Mouse (Mus musculus) hindbrain, postnatal 0 days (tissue): ENCODE results near the gene Arid4b. TPM values are rescaled to one million over a fixed set of nuclear protein-coding genes. Genes with fewer than 3 reads are reported as not detected.

ENCODE experiments used
- ATAC-seq: fragments of 200-750 bp; cut with Nextera tagmentation; 2 replicates; pipeline ENCODE4 v1.8.0; 2017; ENCODE audit warnings: mild to moderate bottlenecking, moderate TSS enrichment, moderate library complexity
- DNase-seq: peaks from one replicate; pipeline ENCODE4 v3.0.0-alpha.2; 2015; ENCODE audit warnings: low spot score
- H3K27ac ChIP-seq: fragments of 300-500 bp; sonication (generic); 2 replicates; pipeline ENCODE4 v1.5.1; 2014; ENCODE audit warnings: mild to moderate bottlenecking
- H3K27me3 ChIP-seq: fragments of 300-500 bp; sonication (generic); 2 replicates; pipeline ENCODE4 v1.6.1; 2014; ENCODE audit warnings: low read length, mixed read lengths; ENCODE audit not compliant: insufficient read depth
- H3K36me3 ChIP-seq: fragments of 300-500 bp; sonication (generic); 2 replicates; pipeline ENCODE4 v1.6.1; 2014; ENCODE audit warnings: low read length, mixed read lengths; ENCODE audit not compliant: insufficient read depth
- H3K4me1 ChIP-seq: fragments of 300-500 bp; sonication (generic); 2 replicates; pipeline ENCODE4 v1.6.1; 2014; ENCODE audit warnings: antibody characterized with exemption, low read length, mixed read lengths; ENCODE audit not compliant: insufficient read depth
- H3K4me2 ChIP-seq: fragments of 300-500 bp; sonication (generic); 2 replicates; pipeline ENCODE4 v1.6.1; 2014; ENCODE audit warnings: low read depth, mild to moderate bottlenecking, low read length, moderate library complexity, mixed read lengths
- H3K4me3 ChIP-seq: fragments of 300-500 bp; sonication (generic); 2 replicates; pipeline ENCODE4 v1.5.1; 2014; ENCODE audit warnings: low read length
- H3K9ac ChIP-seq: fragments of 300-500 bp; sonication (generic); replicated peaks from 2 replicates; pipeline ENCODE4 v1.6.1; 2014; ENCODE audit warnings: mild to moderate bottlenecking, low read length, moderate library complexity, mixed read lengths
- H3K9me3 ChIP-seq: fragments of 300-500 bp; sonication (generic); 2 replicates; pipeline ENCODE4 v1.6.1; 2016; ENCODE audit warnings: low read length, mixed read lengths
- CTCF ChIP-seq: IDR thresholded peaks from 2 replicates; pipeline ENCODE4 v1.5.1; 2016; ENCODE audit warnings: antibody characterized with exemption, control low read depth, low read depth
- WGBS: fragments of 180-500 bp; shearing (Covaris S2); extraction: QIAGEN DNeasy Blood & Tissue Kit; methylation state at CpG from one replicate; pipeline ENCODE4 v1.1.7; 2014; 5-methylcytosine and 5-hydroxymethylcytosine counted together
- polyA plus RNA-seq: library from polyadenylated mRNA; unstranded; fragments of >200 nt; fragmentation: Nextera tagmentation; extraction: Ambion mirVana; gene quantifications from 2 replicates; pipeline ENCODE4 v1.2.1, GENCODE M21; 2015
- total RNA-seq: library from RNA; depleted of rRNA; stranded (reverse); fragments of >200 nt; gene quantifications from 2 replicates; pipeline ENCODE4 v1.2.3, GENCODE M21; 2014

Arid4b gene
- total and polyA plus RNA-seq, 2 experiments from 2014 or later = 24.8 to 56.4 TPM

GRCm38 (mm10) chr13:14059582-14059981 is 3.5 kb upstream of the Arid4b start:
- Histone ChIP-seq H3K9me3 (no peaks in the 10 kb centered on the region), H3K4me1 (peaks cover 6% of the 10 kb centered on the region), H3K9ac (no peak overlapping the region), H3K27ac (no peak overlapping the region), H3K36me3 (peaks cover under 1% of the 10 kb centered on the region; the same call in 1 of the 2 replicates), H3K27me3 (no peaks in the 10 kb centered on the region), H3K4me3 (no peak overlapping the region), H3K4me2 (no peak overlapping the region)
- DNase-seq = no peak
- TF ChIP-seq CTCF = no peak
- ATAC-seq = no peak

GRCm38 (mm10) chr13:14062209-14063012 is 621 bp upstream of the Arid4b start:
- no peak for DNase-seq
- peak overlapping the region; percentile 81 for H3K4me2 ChIP-seq
- peak overlapping the region; percentile 95 for H3K27ac ChIP-seq
- H3K4me1 ChIP-seq = peaks cover 9% of the 10 kb centered on the region
- H3K4me3 ChIP-seq = peak overlapping the region; percentile 93
- ATAC-seq = no peak
- no peaks in the 10 kb centered on the region for H3K27me3 ChIP-seq
- H3K9me3 ChIP-seq = no peaks in the 10 kb centered on the region
- 6% methylated on average over 11 of the region's 11 CpGs for WGBS
- TF ChIP-seq CTCF = no peak
- H3K36me3 ChIP-seq = no peaks in the 10 kb centered on the region
- H3K9ac ChIP-seq = peak overlapping the region; percentile 77

DNA sequence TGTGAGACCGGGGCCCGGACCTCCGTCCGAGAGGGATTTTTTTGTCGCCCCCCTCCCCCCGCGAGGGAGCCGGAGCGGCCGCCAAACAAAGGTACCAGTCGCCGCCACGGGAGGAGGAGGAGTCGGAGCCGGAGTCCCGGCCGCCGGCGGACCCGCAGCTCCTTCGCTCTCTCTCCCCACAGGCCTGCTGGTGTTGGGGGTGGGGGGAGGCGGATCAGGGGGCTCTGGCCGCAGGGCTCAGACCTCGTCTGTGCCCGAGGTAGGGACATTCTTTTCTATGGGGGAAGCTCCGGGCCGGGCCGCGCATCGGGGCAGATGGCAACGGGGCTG is 875 bp downstream of the Arid4b start:
- H3K4me2 ChIP-seq = peak overlapping the region; percentile 73
- H3K9ac ChIP-seq = peak overlapping the region; percentile 92
- H3K4me3 ChIP-seq = peak overlapping the region; percentile 93
- 0 out of 2 replicates have a peak, but pooled peaks cover 3% of the 10 kb centered on the region for H3K36me3 ChIP-seq
- H3K4me1 ChIP-seq = peaks cover 9% of the 10 kb centered on the region
- 0% methylated on average over 23 of the region's 31 CpGs for WGBS
- peak overlapping the region; percentile 98 for H3K27ac ChIP-seq
- H3K9me3 ChIP-seq = no peaks in the 10 kb centered on the region
- no peak for TF ChIP-seq CTCF
- ATAC-seq (peak; percentile 39), DNase-seq (no peak)
- H3K27me3 ChIP-seq = no peaks in the 10 kb centered on the region

- peak; percentile 53 for DNase-seq
- peak overlapping the region; percentile 73 for H3K4me2 ChIP-seq
- H3K4me1 ChIP-seq = peaks cover 9% of the 10 kb centered on the region
- 0 out of 2 replicates have a peak, but pooled peaks cover 3% of the 10 kb centered on the region for H3K36me3 ChIP-seq
- ATAC-seq = no peak
- H3K27ac ChIP-seq = peak overlapping the region; percentile 98
- no peaks in the 10 kb centered on the region for H3K9me3 ChIP-seq
- H3K4me3 ChIP-seq = peak overlapping the region; percentile 93
- no peak for TF ChIP-seq CTCF
- H3K9ac ChIP-seq = peak overlapping the region; percentile 92
- under 1% methylated on average over 54 of the region's 65 CpGs for WGBS
- H3K27me3 ChIP-seq = no peaks in the 10 kb centered on the region
Measured at GRCm38 (mm10) chr13:14064341-14065027, 1.5 kb downstream of the Arid4b start.

DNA sequence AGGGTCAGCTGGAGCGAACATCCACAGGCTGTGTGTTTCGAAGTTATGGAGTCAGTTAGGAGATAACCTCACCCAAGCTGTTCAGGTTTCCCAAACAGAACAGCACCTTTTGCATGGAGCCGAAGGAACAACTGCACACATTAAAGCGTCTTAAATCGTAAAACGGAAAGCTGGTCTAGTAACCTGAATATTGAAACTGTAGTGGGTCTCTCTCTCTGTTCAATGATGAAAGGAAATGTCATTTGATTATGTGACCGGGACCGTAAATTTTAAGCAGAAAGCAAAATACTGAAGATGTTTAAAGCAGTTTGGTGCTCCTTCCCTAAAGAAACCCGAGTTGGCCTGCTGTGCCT is 2.0 kb downstream of the Arid4b start:
- DNase-seq (no peak), ATAC-seq (no peak)
- no peaks in the 10 kb centered on the region for H3K9me3 ChIP-seq
- peak overlapping the region; percentile 92 for H3K9ac ChIP-seq
- WGBS = 15% methylated on average over 9 of the region's 9 CpGs
- H3K27me3 ChIP-seq = no peaks in the 10 kb centered on the region
- peak overlapping the region; percentile 93 for H3K4me3 ChIP-seq
- H3K36me3 ChIP-seq = 0 out of 2 replicates have a peak, but pooled peaks cover 3% of the 10 kb centered on the region
- TF ChIP-seq CTCF = no peak
- H3K4me2 ChIP-seq = peak overlapping the region; percentile 73
- peaks cover 9% of the 10 kb centered on the region for H3K4me1 ChIP-seq
- peak overlapping the region; percentile 98; the same call in 1 of the 2 replicates for H3K27ac ChIP-seq

DNA sequence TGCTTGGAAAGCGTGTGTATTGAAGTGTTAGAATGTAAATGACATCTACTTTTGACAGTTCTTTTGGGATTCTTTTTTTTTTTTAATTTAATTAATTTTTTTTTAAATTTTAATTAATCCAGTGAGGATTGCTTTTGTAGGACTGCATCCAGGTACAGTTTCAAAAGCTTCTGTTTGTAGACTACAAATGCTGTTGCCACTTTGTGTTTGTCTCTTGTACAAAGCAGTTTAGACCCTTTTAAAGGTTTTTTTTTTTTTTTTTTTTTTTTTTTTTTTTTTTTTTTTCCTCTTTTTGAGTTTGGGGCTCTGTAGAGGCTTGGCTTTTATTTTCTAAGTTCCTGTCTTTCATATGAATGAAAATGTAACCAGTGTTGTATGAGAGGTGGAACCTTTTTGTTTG is 2.7 kb downstream of the Arid4b start:
- H3K4me1 ChIP-seq = peaks cover 9% of the 10 kb centered on the region

DNA sequence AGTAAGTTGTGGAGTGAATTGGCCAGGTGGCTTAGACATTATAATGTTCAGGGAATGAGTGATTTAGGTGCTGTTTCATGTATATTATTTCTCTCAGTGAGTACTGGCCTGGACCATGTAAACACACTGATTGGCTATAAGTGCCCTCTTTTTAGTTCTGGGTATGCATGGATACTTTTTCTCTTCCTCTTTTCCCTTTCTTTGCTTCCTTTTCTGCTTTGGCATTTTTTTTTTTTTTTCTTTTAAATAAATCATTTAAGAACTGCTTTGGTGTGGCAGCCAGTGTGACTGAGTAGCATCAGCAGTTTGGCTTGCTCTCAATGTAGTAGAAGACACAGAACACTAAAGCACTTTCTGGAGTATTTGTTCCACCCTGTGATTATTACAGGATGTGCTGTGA is 5.0 kb downstream of the Arid4b start:
- no peak overlapping the region for H3K9ac ChIP-seq
- H3K4me1 ChIP-seq = 0 out of 2 replicates have a peak, but pooled peaks cover 3% of the 10 kb centered on the region
- no peak for ATAC-seq
- H3K9me3 ChIP-seq = no peaks in the 10 kb centered on the region
- no peak for DNase-seq
- H3K36me3 ChIP-seq = 0 out of 2 replicates have a peak, but pooled peaks cover 3% of the 10 kb centered on the region
- no peak for TF ChIP-seq CTCF
- H3K4me3 ChIP-seq = no peak overlapping the region
- no peak overlapping the region for H3K27ac ChIP-seq
- H3K27me3 ChIP-seq = no peaks in the 10 kb centered on the region
- H3K4me2 ChIP-seq = no peak overlapping the region

More for the DNA sequence above, 2.7 kb downstream of the Arid4b start:
- Histone ChIP-seq H3K9me3 (no peaks in the 10 kb centered on the region), H3K4me2 (no peak overlapping the region; the same call in 1 of the 2 replicates), H3K27ac (no peak overlapping the region), H3K36me3 (0 out of 2 replicates have a peak, but pooled peaks cover 3% of the 10 kb centered on the region), H3K9ac (no peak overlapping the region), H3K4me3 (no peak overlapping the region), H3K27me3 (no peaks in the 10 kb centered on the region)
- ATAC-seq (no peak), DNase-seq (no peak)
- WGBS = 65% methylated on average over 1 of the region's 1 CpGs
- TF ChIP-seq CTCF = no peak
